Mouse (Mus musculus): ENCODE measurements around the gene Actn1. TPM values are rescaled to one million over a fixed set of nuclear protein-coding genes. Genes with fewer than 3 reads are reported as not detected.

Gene Actn1
- polyA plus RNA-seq, 1 experiment from 2014 or later = 86.2 TPM

GRCm38 (mm10) chr12:80228356-80228755 lies 31.8 kb downstream of the Actn1 start:
- Histone ChIP-seq H3K4me1 (ENCODE audit: insufficient read depth) (peaks cover 78% of the 10 kb centered on the region), H3K9me3 (ENCODE audit: low read depth, low read length) (no peaks in the 10 kb centered on the region), H3K27ac (ENCODE audit: low read depth) (peak overlapping the region; percentile 94), H3K36me3 (ENCODE audit: insufficient read depth) (no peaks in the 10 kb centered on the region), H3K9ac (no peak overlapping the region), H3K4me3 (ENCODE audit: low read depth, low read length) (no peak overlapping the region), H3K4me2 (no peak overlapping the region), H3K27me3 (ENCODE audit: insufficient read depth, low read length) (no peaks in the 10 kb centered on the region)
- DNase-seq (no peak), ATAC-seq (ENCODE audit: insufficient read depth) (no peak)
- WGBS = 73% methylated on average over 5 of the region's 5 CpGs
- no peak for TF ChIP-seq CTCF (IDR thresholded peaks at IDR 0.05; ENCODE audit: low read depth)

GRCm38 (mm10) chr12:80227835-80228234 lies 32.3 kb downstream of the Actn1 start:
- Histone ChIP-seq H3K27me3 (ENCODE audit: insufficient read depth, low read length) (no peaks in the 10 kb centered on the region), H3K9me3 (ENCODE audit: low read depth, low read length) (no peaks in the 10 kb centered on the region), H3K4me1 (ENCODE audit: insufficient read depth) (peaks cover 77% of the 10 kb centered on the region), H3K9ac (no peak overlapping the region), H3K4me2 (no peak overlapping the region), H3K27ac (ENCODE audit: low read depth) (peak overlapping the region; percentile 94), H3K36me3 (ENCODE audit: insufficient read depth) (no peaks in the 10 kb centered on the region), H3K4me3 (ENCODE audit: low read depth, low read length) (no peak overlapping the region)
- 35% methylated on average over 3 of the region's 3 CpGs for WGBS
- ATAC-seq (ENCODE audit: insufficient read depth) (no peak), DNase-seq (peak; percentile 72)
- TF ChIP-seq CTCF (IDR thresholded peaks at IDR 0.05; ENCODE audit: low read depth) = no peak

DNA sequence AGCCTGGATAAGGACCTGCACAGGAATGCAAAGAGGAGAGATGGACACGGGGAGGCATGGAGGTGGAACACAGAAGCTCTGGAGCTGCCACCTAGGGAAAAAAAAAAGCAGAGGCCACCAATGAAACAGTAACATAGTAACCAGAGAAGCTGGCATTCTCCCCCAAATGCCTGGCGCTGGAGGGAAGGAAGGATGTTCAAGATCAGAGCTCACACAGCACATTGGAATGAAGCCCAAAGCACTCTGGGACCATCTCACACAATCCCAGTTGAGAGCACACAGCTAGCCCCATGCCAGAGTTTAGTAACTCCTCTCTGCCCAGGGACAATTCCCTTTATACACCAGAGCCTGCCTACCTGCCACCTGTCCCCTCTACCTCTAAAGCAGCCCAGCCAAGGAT lies 34.1 kb downstream of the Actn1 start:
- peak; percentile 61 for DNase-seq
- Histone ChIP-seq H3K9me3 (ENCODE audit: low read depth, low read length) (no peaks in the 10 kb centered on the region), H3K27ac (ENCODE audit: low read depth) (0 out of 2 replicates have a peak overlapping the region, but pooled peaks have one; percentile 20), H3K27me3 (ENCODE audit: insufficient read depth, low read length) (no peaks in the 10 kb centered on the region), H3K4me3 (ENCODE audit: low read depth, low read length) (no peak overlapping the region), H3K4me2 (no peak overlapping the region), H3K36me3 (ENCODE audit: insufficient read depth) (no peaks in the 10 kb centered on the region), H3K4me1 (ENCODE audit: insufficient read depth) (peaks cover 63% of the 10 kb centered on the region), H3K9ac (no peak overlapping the region)
- no peak for ATAC-seq (ENCODE audit: insufficient read depth)
- TF ChIP-seq CTCF (IDR thresholded peaks at IDR 0.05; ENCODE audit: low read depth) = no peak
- 48% methylated on average over 2 of the region's 2 CpGs for WGBS

DNA sequence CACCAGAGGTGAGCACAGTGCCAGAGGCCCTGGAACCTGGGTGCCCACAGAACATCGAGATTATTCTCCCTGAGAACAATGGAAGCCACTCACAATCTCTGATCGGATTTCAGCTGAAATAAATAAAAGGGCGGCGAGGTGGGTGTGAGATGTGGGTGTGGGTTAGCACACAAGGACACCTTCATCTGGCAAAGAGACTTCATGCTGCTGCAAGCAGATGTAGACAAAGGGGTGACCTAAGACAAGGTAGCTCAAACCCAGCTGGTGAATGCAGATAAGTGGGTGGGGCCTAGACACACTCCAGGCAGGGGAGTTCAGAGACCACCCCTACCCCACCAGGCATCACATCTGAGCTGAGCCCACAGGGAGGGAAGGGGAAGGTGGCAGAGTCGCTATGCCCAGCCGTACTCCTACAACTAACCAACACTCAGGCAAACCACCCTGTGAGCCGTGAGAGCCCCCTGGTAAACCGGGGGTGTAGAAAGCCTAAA lies 35.9 kb downstream of the Actn1 start:
- whole genome bisulfite sequencing = 45% methylated on average over 8 of the region's 8 CpGs
- Histone ChIP-seq H3K4me2 (no peak overlapping the region; the same call in 1 of the 2 replicates), H3K27ac (ENCODE audit: low read depth) (peak overlapping the region; percentile 21; the same call in 1 of the 2 replicates), H3K27me3 (ENCODE audit: insufficient read depth, low read length) (no peaks in the 10 kb centered on the region), H3K9ac (no peak overlapping the region), H3K4me1 (ENCODE audit: insufficient read depth) (peaks cover 51% of the 10 kb centered on the region), H3K36me3 (ENCODE audit: insufficient read depth) (no peaks in the 10 kb centered on the region), H3K9me3 (ENCODE audit: low read depth, low read length) (no peaks in the 10 kb centered on the region), H3K4me3 (ENCODE audit: low read depth, low read length) (no peak overlapping the region)
- no peak for ATAC-seq (ENCODE audit: insufficient read depth)
- DNase-seq = no peak
- TF ChIP-seq CTCF (IDR thresholded peaks at IDR 0.05; ENCODE audit: low read depth) = no peak

DNA sequence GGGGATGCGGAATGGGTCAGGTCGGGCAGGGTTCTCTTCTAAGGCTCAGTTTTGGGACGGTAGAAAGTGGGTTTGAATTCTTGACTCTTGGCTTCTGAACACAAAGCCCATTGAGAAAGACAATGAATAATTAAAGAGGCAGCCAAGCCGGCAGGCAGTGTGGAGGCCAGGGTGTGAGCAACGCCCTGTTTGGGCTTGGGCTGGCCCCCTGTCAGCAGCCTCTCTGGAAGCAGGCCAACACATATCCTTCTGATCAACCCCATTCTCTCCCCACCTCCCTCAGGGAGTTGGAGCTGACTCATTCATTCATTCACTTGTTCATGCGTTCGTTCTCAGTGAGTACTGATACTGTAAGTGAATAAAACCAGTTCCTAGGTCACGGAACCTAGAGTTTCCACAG lies 36.7 kb downstream of the Actn1 start:
- peak; percentile 77 for DNase-seq
- peak overlapping the region; percentile 25; the same call in 1 of the 2 replicates for H3K27ac ChIP-seq (ENCODE audit: low read depth)
- WGBS = 25% methylated on average over 8 of the region's 8 CpGs

GRCm38 (mm10) chr12:80222473-80222872 lies 37.7 kb downstream of the Actn1 start:
- Histone ChIP-seq H3K36me3 (ENCODE audit: insufficient read depth) (no peaks in the 10 kb centered on the region), H3K27me3 (ENCODE audit: insufficient read depth, low read length) (no peaks in the 10 kb centered on the region), H3K9ac (no peak overlapping the region), H3K27ac (ENCODE audit: low read depth) (no peak overlapping the region), H3K4me2 (no peak overlapping the region), H3K4me1 (ENCODE audit: insufficient read depth) (peaks cover 45% of the 10 kb centered on the region), H3K4me3 (ENCODE audit: low read depth, low read length) (no peak overlapping the region), H3K9me3 (ENCODE audit: low read depth, low read length) (no peaks in the 10 kb centered on the region)
- DNase-seq = peak; percentile 35
- no peak for TF ChIP-seq CTCF (IDR thresholded peaks at IDR 0.05; ENCODE audit: low read depth)
- WGBS = 83% methylated on average over 3 of the region's 3 CpGs
- no peak for ATAC-seq (ENCODE audit: insufficient read depth)

More for the DNA sequence above, 36.7 kb downstream of the Actn1 start:
- Histone ChIP-seq H3K4me2 (peak overlapping the region; percentile 19; the same call in 1 of the 2 replicates), H3K9me3 (ENCODE audit: low read depth, low read length) (no peaks in the 10 kb centered on the region), H3K9ac (no peak overlapping the region), H3K4me1 (ENCODE audit: insufficient read depth) (peaks cover 45% of the 10 kb centered on the region), H3K4me3 (ENCODE audit: low read depth, low read length) (no peak overlapping the region), H3K27me3 (ENCODE audit: insufficient read depth, low read length) (no peaks in the 10 kb centered on the region), H3K36me3 (ENCODE audit: insufficient read depth) (no peaks in the 10 kb centered on the region)
- ATAC-seq (ENCODE audit: insufficient read depth) = peak; percentile 43
- TF ChIP-seq CTCF (IDR thresholded peaks at IDR 0.05; ENCODE audit: low read depth) = no peak

DNA sequence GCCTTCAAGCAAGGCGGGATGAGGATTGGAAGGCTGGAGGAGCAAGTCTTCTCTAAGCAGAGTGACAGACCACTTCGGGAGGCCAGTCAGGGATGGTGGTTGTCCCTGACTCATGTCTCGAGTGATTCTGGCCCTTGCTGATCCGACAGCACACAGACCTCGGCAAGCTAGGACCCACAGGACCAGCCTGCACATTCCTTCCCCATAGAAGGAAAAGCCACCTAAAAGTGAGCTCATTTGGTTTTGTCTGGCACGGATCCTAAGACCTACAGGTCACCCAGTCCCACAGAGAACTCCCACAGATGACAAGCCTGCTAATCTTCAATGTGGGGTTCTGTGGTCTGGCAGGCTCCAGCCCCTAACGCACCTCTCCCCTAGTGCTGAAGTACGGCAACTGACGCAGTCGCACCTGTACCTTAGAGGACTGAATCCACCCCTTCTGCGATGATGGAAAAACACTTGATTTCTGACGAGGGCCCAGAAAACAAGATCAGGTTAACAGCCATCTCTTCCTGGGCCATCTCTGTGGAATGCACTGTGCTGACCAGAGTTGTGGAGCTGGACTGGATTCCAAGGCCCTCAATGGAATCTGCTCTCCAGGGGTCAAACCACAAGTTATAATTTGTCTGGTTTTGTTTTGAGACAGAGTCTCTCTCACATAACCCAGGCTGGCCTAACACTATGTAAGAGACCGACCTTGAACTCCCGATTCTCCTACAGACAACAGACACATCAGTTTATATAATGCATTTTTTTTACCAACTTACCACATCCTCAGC lies 39.7 kb downstream of the Actn1 start:
- no peak for TF ChIP-seq CTCF (IDR thresholded peaks at IDR 0.05; ENCODE audit: low read depth)
- Histone ChIP-seq H3K9ac (no peak overlapping the region), H3K9me3 (ENCODE audit: low read depth, low read length) (no peaks in the 10 kb centered on the region), H3K4me3 (ENCODE audit: low read depth, low read length) (no peak overlapping the region), H3K27me3 (ENCODE audit: insufficient read depth, low read length) (no peaks in the 10 kb centered on the region), H3K4me1 (ENCODE audit: insufficient read depth) (peaks cover 47% of the 10 kb centered on the region), H3K27ac (ENCODE audit: low read depth) (peak overlapping the region; percentile 44; the same call in 1 of the 2 replicates), H3K4me2 (no peak overlapping the region), H3K36me3 (ENCODE audit: insufficient read depth) (no peaks in the 10 kb centered on the region)
- WGBS = 66% methylated on average over 14 of the region's 14 CpGs
- DNase-seq (no peak), ATAC-seq (ENCODE audit: insufficient read depth) (no peak)

All from lung, embryonic 14.5 days (tissue).